Mouse (Mus musculus): ENCODE measurements around the gene Prss36.

Gene Prss36

GRCm38 (mm10) chr7:127946470-127947023 is at the start of gene Prss36:
Gene Prss36 (minus strand): TSS chr7:127946725.
- DNase-seq (ENCODE audit: low read depth, low spot score): peak; percentile 51

DNA sequence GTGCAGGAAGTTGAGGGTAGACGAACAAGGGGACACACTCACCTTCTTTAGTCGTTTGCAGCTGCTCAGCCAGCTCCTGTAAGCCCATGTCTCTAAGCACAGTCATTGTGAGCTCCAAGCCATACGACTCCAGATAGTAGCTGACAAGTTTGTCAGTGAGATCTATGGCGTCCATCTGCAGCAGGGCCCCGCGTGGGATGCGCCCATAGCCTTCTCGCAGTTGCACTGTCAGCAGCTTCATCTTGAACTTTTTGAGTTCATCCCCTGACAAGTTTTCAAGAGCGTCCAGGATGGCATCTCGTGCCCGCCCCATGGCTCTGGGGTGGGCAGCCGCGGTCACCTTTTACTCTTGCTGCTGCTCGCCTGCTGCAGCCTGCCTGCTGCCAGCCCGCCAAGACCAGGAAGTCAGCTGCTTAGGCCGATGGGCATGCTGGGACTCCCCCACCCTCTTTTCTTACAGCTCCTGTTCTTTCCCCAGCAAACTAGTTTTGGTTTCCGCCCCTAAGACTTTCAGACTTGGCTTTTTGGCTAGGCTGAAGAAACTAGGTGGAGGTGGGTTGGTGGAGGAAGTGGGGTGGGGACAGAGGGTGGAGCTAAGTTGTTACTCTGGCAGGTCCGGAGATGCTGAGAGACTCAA is 46.9 kb upstream of the Prss36 start, which contains the start of gene Pycard:
Pycard (minus strand) TSS at position 527 of the 637 bp plus-strand sequence.
- no peak for DNase-seq (ENCODE audit: low read depth, low spot score)

- DNase-seq (ENCODE audit: low read depth, low spot score): no peak
Observed at GRCm38 (mm10) chr7:127992488-127993340, 46.2 kb upstream of the Prss36 start.

GRCm38 (mm10) chr7:127991643-127992487 is 45.3 kb upstream of the Prss36 start:
- peak; percentile 82 for DNase-seq (ENCODE audit: low read depth, low spot score)

DNA sequence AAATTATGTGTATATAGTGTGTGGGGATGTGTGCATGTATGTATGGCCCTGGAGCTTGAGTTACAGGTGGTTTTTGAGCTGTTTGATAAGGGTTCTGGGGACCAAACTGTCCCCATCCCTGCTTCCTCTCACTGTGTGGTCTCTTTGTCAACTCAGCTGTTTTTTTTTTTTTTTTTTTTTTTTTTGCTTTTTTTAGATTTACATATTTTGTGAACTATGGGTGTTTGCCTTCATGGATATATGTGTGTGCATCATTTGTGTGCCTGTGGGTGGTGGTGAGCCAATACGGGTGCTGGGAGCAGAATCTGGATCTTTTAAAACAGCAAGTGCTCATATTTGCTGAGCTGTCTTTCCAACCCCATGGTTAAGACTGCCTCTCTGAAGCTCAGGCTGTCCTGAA is 42.4 kb upstream of the Prss36 start:
- DNase-seq (ENCODE audit: low read depth, low spot score): no peak

- no peak for DNase-seq (ENCODE audit: low read depth, low spot score)
Observed at GRCm38 (mm10) chr7:127980606-127981005, 34.1 kb upstream of the Prss36 start.

DNA sequence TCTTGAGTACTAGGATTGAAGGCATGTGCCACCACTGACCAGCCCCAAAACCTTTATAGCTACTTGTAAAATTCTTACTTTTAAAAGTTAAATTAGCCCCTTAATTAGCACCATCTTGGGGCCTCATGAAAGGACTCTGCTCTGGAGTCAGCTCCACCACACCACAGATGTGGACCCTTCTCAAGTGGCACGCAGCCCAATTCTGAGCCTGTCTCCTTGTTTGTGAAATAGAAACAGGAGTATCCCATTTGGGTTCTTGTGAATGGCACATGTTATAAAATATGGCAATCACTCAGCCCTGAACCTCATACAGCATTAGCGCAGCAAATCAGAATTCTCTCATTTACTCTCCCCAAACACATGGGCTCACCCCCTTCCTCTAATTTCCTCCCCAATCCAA is 32.3 kb upstream of the Prss36 start:
- no peak for DNase-seq (ENCODE audit: low read depth, low spot score)

GRCm38 (mm10) chr7:127974413-127974930 is 27.9 kb upstream of the Prss36 start:
- peak; percentile 5 for DNase-seq (ENCODE audit: low read depth, low spot score)

GRCm38 (mm10) chr7:127967922-127968828 is 21.6 kb upstream of the Prss36 start:
- DNase-seq (ENCODE audit: low read depth, low spot score): peak; percentile 69

GRCm38 (mm10) chr7:127967004-127967921 is 20.7 kb upstream of the Prss36 start, which contains the start of gene Fus:
Gene Fus (plus strand): TSS chr7:127967457.
- peak; percentile 85 for DNase-seq (ENCODE audit: low read depth, low spot score)

- peak; percentile 49 for DNase-seq (ENCODE audit: low read depth, low spot score)
Observed at GRCm38 (mm10) chr7:127966371-127966918, 19.9 kb upstream of the Prss36 start.

DNA sequence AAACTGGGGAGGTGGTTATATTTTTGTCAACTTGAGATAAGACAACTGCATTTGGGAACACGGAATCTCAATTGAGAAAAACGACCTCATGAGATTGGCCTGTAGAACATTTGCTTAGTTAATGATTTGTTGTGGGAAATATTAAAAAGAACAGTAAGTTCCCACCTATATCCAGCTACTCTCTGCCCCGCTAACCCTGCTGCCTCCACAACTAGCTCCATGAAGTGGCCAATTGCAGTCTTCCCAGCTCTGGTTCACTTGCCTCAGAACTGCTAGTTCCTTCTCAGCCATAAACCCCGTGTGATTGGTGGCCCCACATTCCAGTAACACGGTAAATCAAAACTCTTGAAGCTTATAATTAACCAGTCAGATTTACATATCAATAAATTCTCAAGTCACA is 12.8 kb upstream of the Prss36 start:
- DNase-seq (ENCODE audit: low read depth, low spot score): no peak

- no peak for DNase-seq (ENCODE audit: low read depth, low spot score)
Observed at GRCm38 (mm10) chr7:127952864-127953581, 6.5 kb upstream of the Prss36 start.

DNA sequence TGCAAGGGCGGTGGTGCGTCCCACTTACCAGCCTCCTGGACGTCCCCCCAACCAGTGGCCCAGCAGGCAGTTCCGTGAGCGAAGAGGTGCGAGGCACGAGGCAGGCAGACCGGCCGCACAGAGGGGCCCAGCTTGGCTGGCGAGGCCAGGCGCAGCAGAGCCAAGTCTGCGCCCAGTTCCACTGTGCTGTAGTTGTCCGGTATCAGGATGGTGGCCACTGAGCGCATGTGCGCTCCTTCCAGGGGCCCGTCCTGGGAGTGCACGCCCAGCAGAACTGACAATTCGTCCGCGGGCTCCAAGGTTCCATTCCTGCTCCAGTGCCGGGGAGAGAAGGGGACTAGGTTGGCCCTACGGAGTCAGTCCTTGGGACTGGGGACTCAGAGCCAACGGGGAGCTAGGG is 1.9 kb downstream of the Prss36 start:
- no peak for DNase-seq (ENCODE audit: low read depth, low spot score)

- DNase-seq (ENCODE audit: low read depth, low spot score): peak; percentile 49
Observed at GRCm38 (mm10) chr7:127942097-127942496, 4.4 kb downstream of the Prss36 start.

DNA sequence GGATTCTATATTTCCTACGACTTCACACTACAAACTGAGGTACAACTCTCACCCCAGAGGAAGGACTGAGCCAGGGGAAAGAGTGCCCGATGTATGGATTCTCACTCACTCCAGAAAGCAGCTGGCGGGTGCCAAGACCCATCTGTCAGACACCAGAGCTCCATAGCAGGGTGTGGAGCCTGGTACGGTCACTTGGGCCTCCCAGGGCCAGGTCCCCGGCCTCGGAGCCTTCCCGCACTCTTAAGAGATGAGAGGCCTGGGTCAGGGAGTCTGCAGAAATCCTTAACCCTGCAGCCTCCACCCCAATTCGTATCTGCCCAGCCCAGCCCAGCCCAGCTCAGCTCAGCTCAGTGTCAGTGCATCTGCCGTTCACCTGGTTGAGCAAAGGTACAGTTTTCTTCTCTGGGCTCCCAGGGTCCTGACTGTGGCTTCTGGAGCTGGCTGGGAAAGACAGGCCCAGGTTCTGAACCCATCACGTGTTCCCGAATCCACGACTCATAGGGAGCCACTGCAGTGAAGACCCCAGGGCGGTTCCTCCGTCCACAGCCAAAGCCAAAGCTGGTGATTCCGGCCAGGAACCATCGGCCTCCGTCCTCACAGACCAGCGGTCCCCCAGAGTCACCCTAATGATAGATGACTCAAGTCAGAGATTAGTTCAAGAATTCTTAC is 10.2 kb downstream of the Prss36 start:
- DNase-seq (ENCODE audit: low read depth, low spot score): no peak

- peak; percentile 17 for DNase-seq (ENCODE audit: low read depth, low spot score)
Observed at GRCm38 (mm10) chr7:127935748-127936159, 10.8 kb downstream of the Prss36 start.
